Mouse (Mus musculus): ENCODE data around the gene Itgb4.

DNA sequence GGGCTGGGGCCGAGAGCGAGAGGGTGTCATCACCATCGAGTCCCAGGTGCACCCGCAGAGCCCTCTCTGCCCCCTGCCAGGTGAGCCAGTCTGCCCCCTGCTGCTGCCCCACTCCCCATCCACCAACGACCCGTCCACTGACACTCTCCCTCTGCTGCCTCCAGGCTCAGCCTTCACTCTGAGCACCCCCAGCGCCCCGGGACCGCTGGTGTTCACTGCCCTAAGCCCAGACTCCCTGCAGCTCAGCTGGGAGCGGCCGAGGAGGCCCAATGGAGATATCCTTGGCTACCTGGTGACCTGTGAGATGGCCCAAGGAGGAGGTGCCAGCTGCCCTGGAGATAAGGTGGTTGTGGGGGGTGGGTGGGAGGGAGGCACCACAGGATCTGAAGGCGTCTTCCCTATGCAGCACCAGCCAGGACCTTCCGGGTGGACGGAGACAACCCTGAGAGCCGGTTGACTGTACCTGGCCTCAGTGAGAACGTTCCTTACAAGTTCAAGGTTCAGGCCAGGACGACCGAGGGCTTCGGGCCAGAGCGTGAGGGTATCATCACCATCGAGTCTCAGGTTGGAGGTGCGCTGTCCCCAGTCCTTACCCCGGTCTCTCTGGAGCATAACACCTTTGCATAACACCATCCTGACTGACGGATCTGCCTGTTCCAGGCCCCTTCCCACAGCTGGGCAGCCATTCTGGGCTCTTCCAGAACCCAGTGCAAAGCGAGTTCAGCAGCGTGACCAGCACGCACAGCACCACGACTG is 32.8 kb downstream of the Itgb4 start:
- TF ChIP-seq CTCF (IDR thresholded peaks at IDR 0.05; ENCODE audit: low read depth) (no peak), EP300 (IDR thresholded peaks at IDR 0.05; ENCODE audit: low read depth) (no peak)
